Mouse (Mus musculus): Measurements from ENCODE around the gene Nbeal1. TPM values are rescaled to one million over a fixed set of nuclear protein-coding genes. Genes with fewer than 3 reads are reported as not detected.

The Nbeal1 gene
- total and polyA plus RNA-seq, 2 experiments from 2014 or later: 6.5 to 19.8 TPM

DNA sequence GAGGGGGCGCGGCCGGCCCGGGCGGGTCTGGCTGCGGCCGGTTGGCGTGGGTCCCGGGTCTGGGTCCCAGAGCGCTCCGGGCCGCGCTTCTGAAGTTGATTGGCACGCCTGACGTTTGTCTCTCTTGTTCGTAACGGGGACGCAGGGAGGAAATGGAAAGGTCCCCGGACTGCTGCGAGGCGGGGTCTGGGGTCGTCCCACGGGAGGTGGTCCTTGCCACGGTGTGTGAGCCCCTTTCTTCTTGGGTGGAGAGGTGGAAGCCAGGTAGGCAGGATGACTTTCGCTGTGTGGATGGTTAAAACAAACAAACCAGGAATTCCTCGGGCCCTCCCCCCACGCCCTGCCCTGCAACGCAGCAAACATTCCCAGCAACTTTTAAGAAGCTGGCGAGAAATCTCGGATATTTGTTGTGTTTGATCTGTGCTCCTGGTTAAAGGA lies 404 bp downstream of the Nbeal1 start:
- 0 out of 2 replicates have a peak, but pooled peaks cover 7% of the 10 kb centered on the region for H3K36me3 ChIP-seq (replicated peaks; ENCODE audit: control insufficient read depth, insufficient read depth, low read length)
- TF ChIP-seq CTCF (IDR thresholded peaks at IDR 0.05; ENCODE audit: low read depth) (no peak), EP300 (IDR thresholded peaks at IDR 0.05; ENCODE audit: low read depth) (no peak)
- H3K27me3 ChIP-seq (ENCODE audit: control insufficient read depth, insufficient read depth, low read length): no peaks in the 10 kb centered on the region
- ATAC-seq (ENCODE audit: insufficient read depth, low read depth) (peak; percentile 72), DNase-seq (ENCODE audit: low spot score) (peak; percentile 71)
- H3K9me3 ChIP-seq (replicated peaks; ENCODE audit: control insufficient read depth, low read length): no peaks in the 10 kb centered on the region
- H3K4me1 ChIP-seq (ENCODE audit: control insufficient read depth, insufficient read depth): peaks cover 7% of the 10 kb centered on the region; the same call in 1 of the 2 replicates
- WGBS: under 1% methylated on average over 23 of the region's 30 CpGs
- peak overlapping the region; percentile 87 for H3K9ac ChIP-seq (replicated peaks; ENCODE audit: low read depth, low read length)
- H3K4me3 ChIP-seq (ENCODE audit: low read depth, low read length): peak overlapping the region; percentile 94
- peak overlapping the region; percentile 99 for H3K27ac ChIP-seq (ENCODE audit: low read depth)
- peak overlapping the region; percentile 66 for H3K4me2 ChIP-seq (ENCODE audit: low read depth, low read length)

DNA sequence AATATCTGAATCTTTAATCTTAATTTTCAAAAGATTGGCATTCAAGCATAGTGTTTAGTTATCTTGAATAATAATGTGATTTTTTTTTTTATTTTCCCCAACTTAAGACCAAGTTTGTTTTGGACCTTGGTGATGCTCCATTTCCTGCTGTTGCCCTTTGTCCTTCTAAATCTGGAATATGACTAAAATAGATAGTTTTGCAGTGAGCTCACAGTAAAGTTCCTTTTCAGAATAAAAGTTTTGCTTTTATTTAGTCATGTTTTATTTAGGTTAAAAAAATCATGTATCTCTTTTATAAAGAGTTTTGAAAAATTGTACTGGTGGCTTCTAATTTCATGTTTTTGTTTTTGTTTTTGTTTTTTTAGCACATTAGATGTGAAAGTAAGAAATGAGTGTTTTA lies 8.1 kb downstream of the Nbeal1 start:
- Histone ChIP-seq H3K27ac (ENCODE audit: low read depth) (no peak overlapping the region), H3K4me3 (ENCODE audit: low read depth, low read length) (no peak overlapping the region), H3K9me3 (replicated peaks; ENCODE audit: control insufficient read depth, low read length) (no peaks in the 10 kb centered on the region), H3K4me2 (ENCODE audit: low read depth, low read length) (no peak overlapping the region), H3K27me3 (ENCODE audit: control insufficient read depth, insufficient read depth, low read length) (no peaks in the 10 kb centered on the region), H3K36me3 (replicated peaks; ENCODE audit: control insufficient read depth, insufficient read depth, low read length) (0 out of 2 replicates have a peak, but pooled peaks cover 7% of the 10 kb centered on the region), H3K4me1 (ENCODE audit: control insufficient read depth, insufficient read depth) (no peaks in the 10 kb centered on the region), H3K9ac (replicated peaks; ENCODE audit: low read depth, low read length) (no peak overlapping the region)
- TF ChIP-seq CTCF (IDR thresholded peaks at IDR 0.05; ENCODE audit: low read depth): no peak
- TF ChIP-seq EP300 (IDR thresholded peaks at IDR 0.05; ENCODE audit: low read depth): 0 out of 2 replicates have a peak, but pooled peaks have one; percentile 20
- peak; percentile 43 for DNase-seq (ENCODE audit: low spot score)
- ATAC-seq (ENCODE audit: insufficient read depth, low read depth): no peak

DNA sequence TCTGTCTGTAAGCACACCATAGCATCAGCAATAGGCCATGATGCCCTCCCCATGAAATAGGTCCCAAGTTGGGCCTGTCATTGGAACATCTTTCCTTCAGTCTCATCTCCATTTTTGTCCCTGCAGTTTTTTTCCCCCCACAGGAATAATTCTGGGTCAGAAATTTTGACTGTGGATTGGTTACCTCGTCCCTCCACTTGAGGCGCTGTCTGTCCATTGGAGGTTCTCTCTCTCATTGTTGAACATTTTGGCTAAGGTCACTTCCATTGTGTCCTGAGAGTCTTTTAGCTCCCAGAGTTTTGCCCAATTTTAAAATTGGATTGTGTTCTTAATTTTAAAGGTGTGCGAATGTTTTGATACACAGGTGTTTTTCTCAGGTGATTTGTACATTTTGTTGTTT lies 16.4 kb downstream of the Nbeal1 start:
- Histone ChIP-seq H3K27me3 (ENCODE audit: control insufficient read depth, insufficient read depth, low read length) (no peaks in the 10 kb centered on the region), H3K4me1 (ENCODE audit: control insufficient read depth, insufficient read depth) (no peaks in the 10 kb centered on the region), H3K27ac (ENCODE audit: low read depth) (no peak overlapping the region), H3K36me3 (replicated peaks; ENCODE audit: control insufficient read depth, insufficient read depth, low read length) (peaks cover 34% of the 10 kb centered on the region), H3K4me3 (ENCODE audit: low read depth, low read length) (no peak overlapping the region), H3K9ac (replicated peaks; ENCODE audit: low read depth, low read length) (no peak overlapping the region), H3K4me2 (ENCODE audit: low read depth, low read length) (no peak overlapping the region), H3K9me3 (replicated peaks; ENCODE audit: control insufficient read depth, low read length) (no peaks in the 10 kb centered on the region)
- 80% methylated on average over 3 of the region's 3 CpGs for WGBS
- DNase-seq (ENCODE audit: low spot score): no peak
- no peak for ATAC-seq (ENCODE audit: insufficient read depth, low read depth)
- TF ChIP-seq CTCF (IDR thresholded peaks at IDR 0.05; ENCODE audit: low read depth) (peak; percentile 20), EP300 (IDR thresholded peaks at IDR 0.05; ENCODE audit: low read depth) (no peak)

DNA sequence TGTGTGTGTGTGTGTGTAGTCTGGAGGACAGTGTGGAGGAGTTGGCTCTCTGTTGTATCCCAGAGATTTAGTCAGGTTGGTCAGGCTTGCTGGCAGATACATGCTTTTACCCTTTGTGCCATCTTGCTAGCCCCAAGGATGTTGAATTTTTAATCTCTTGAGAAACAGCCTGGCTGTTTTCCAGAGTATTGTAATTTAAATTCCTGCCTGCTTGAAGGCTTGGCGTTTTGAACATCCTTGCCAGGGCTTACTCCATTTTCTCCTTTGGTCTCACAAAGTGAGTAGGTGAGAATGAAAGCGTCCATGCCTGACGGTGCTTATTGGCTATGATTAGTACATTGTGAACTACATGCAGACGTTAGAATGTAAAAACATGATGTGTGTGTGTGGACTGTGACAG lies 18.6 kb downstream of the Nbeal1 start:
- Histone ChIP-seq H3K4me3 (ENCODE audit: low read depth, low read length) (no peak overlapping the region), H3K4me1 (ENCODE audit: control insufficient read depth, insufficient read depth) (no peaks in the 10 kb centered on the region), H3K9me3 (replicated peaks; ENCODE audit: control insufficient read depth, low read length) (0 out of 2 replicates have a peak, but pooled peaks cover 4% of the 10 kb centered on the region), H3K27ac (ENCODE audit: low read depth) (no peak overlapping the region), H3K9ac (replicated peaks; ENCODE audit: low read depth, low read length) (no peak overlapping the region), H3K36me3 (replicated peaks; ENCODE audit: control insufficient read depth, insufficient read depth, low read length) (peaks cover 51% of the 10 kb centered on the region), H3K27me3 (ENCODE audit: control insufficient read depth, insufficient read depth, low read length) (no peaks in the 10 kb centered on the region), H3K4me2 (ENCODE audit: low read depth, low read length) (no peak overlapping the region)
- no peak for DNase-seq (ENCODE audit: low spot score)
- no peak for ATAC-seq (ENCODE audit: insufficient read depth, low read depth)
- WGBS: 50% methylated on average over 4 of the region's 4 CpGs
- TF ChIP-seq EP300 (IDR thresholded peaks at IDR 0.05; ENCODE audit: low read depth): no peak
- no peak for TF ChIP-seq CTCF (IDR thresholded peaks at IDR 0.05; ENCODE audit: low read depth)

DNA sequence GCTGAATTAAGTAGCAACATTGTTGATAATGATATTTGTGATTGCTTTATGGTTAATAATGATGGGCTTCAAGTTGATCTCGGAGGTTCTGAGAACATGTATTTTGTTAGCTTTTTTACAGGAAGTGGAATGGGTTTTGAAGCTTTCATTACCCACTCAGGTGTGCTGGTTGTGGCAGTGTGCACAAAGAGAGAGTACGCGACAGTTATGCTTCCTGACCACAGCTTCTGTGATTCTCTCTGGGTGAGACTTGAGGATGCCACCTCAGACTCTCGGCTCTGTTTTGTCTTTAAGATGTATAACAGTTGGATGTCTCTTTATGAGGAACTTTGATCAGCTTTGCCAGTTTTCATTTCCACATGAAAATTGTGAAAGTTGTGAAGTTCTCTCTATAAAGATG lies 55.9 kb downstream of the Nbeal1 start:
- no peak overlapping the region for H3K4me3 ChIP-seq (ENCODE audit: low read depth, low read length)
- DNase-seq (ENCODE audit: low spot score): no peak
- TF ChIP-seq EP300 (IDR thresholded peaks at IDR 0.05; ENCODE audit: low read depth) (no peak), CTCF (IDR thresholded peaks at IDR 0.05; ENCODE audit: low read depth) (no peak)
- no peak for ATAC-seq (ENCODE audit: insufficient read depth, low read depth)
- H3K27me3 ChIP-seq (ENCODE audit: control insufficient read depth, insufficient read depth, low read length): no peaks in the 10 kb centered on the region
- H3K27ac ChIP-seq (ENCODE audit: low read depth): no peak overlapping the region
- 89% methylated on average over 4 of the region's 4 CpGs for WGBS
- no peaks in the 10 kb centered on the region for H3K9me3 ChIP-seq (replicated peaks; ENCODE audit: control insufficient read depth, low read length)
- H3K4me1 ChIP-seq (ENCODE audit: control insufficient read depth, insufficient read depth): no peaks in the 10 kb centered on the region
- H3K9ac ChIP-seq (replicated peaks; ENCODE audit: low read depth, low read length): no peak overlapping the region
- H3K4me2 ChIP-seq (ENCODE audit: low read depth, low read length): no peak overlapping the region
- peaks cover 47% of the 10 kb centered on the region for H3K36me3 ChIP-seq (replicated peaks; ENCODE audit: control insufficient read depth, insufficient read depth, low read length)

DNA sequence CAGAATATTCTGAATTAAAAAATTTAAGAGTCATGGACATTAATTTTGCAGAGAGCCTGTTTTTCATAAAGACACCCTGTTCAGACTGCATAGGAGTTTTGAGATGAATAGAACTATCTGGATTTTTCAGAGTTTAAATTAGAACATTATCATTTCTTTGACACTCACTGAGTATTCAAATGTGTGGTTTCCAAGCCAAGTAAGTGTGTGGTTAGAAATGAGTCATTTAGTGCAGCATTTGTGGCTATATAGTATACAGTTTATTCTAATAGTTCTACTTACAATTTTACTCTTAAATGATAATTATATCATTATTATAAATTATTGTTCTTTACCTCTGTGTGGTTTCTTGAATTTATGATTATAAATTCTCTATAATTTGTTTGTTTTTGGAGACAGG lies 60.0 kb downstream of the Nbeal1 start:
- Histone ChIP-seq H3K4me1 (ENCODE audit: control insufficient read depth, insufficient read depth) (no peaks in the 10 kb centered on the region), H3K27me3 (ENCODE audit: control insufficient read depth, insufficient read depth, low read length) (no peaks in the 10 kb centered on the region)
- TF ChIP-seq EP300 (IDR thresholded peaks at IDR 0.05; ENCODE audit: low read depth) (no peak), CTCF (IDR thresholded peaks at IDR 0.05; ENCODE audit: low read depth) (no peak)

More for the DNA sequence above, 60.0 kb downstream of the Nbeal1 start:
- no peak for DNase-seq (ENCODE audit: low spot score)
- Histone ChIP-seq H3K4me2 (ENCODE audit: low read depth, low read length) (no peak overlapping the region), H3K9me3 (replicated peaks; ENCODE audit: control insufficient read depth, low read length) (no peaks in the 10 kb centered on the region), H3K4me3 (ENCODE audit: low read depth, low read length) (no peak overlapping the region), H3K36me3 (replicated peaks; ENCODE audit: control insufficient read depth, insufficient read depth, low read length) (peaks cover 60% of the 10 kb centered on the region), H3K9ac (replicated peaks; ENCODE audit: low read depth, low read length) (no peak overlapping the region), H3K27ac (ENCODE audit: low read depth) (no peak overlapping the region)
- no peak for ATAC-seq (ENCODE audit: insufficient read depth, low read depth)

Data from heart, postnatal 0 days (tissue).